Mouse (Mus musculus) intestine, embryonic 15.5 days (tissue): ENCODE results near the gene H2-Q7. TPM values are rescaled to one million over a fixed set of nuclear protein-coding genes. Genes with fewer than 3 reads are reported as not detected.

ENCODE experiments used
- ATAC-seq: fragments of 200-750 bp; cut with Nextera tagmentation; 2 replicates; pipeline ENCODE4 v1.8.0; 2017; ENCODE audit warnings: moderate TSS enrichment, moderate library complexity
- H3K27ac ChIP-seq: fragments of 300-500 bp; sonication (generic); 2 replicates; pipeline ENCODE4 v1.5.1; 2015; ENCODE audit warnings: mild to moderate bottlenecking, inconsistent platforms
- H3K27me3 ChIP-seq: fragments of 300-500 bp; sonication (generic); replicated peaks from 2 replicates; pipeline ENCODE4 v1.6.1; 2015; ENCODE audit warnings: inconsistent platforms
- H3K36me3 ChIP-seq: fragments of 300-500 bp; sonication (generic); 2 replicates; pipeline ENCODE4 v1.6.1; 2015; ENCODE audit warnings: inconsistent platforms
- H3K4me1 ChIP-seq: fragments of 300-500 bp; sonication (generic); replicated peaks from 2 replicates; pipeline ENCODE4 v1.6.1; 2015; ENCODE audit warnings: inconsistent platforms
- H3K4me2 ChIP-seq: fragments of 300-500 bp; sonication (generic); replicated peaks from 2 replicates; pipeline ENCODE4 v1.6.1; 2015; ENCODE audit warnings: mild to moderate bottlenecking, inconsistent platforms
- H3K4me3 ChIP-seq: fragments of 300-500 bp; sonication (generic); replicated peaks from 2 replicates; pipeline ENCODE4 v1.5.1; 2015; ENCODE audit warnings: inconsistent platforms
- H3K9ac ChIP-seq: fragments of 300-500 bp; sonication (generic); 2 replicates; pipeline ENCODE4 v1.6.1; 2015; ENCODE audit warnings: inconsistent platforms
- H3K9me3 ChIP-seq: fragments of 300-500 bp; sonication (generic); 2 replicates; pipeline ENCODE4 v1.6.1; 2016; ENCODE audit warnings: inconsistent platforms
- WGBS: fragments of 180-500 bp; shearing (Covaris S2); methylation state at CpG from one replicate; pipeline ENCODE4 v1.1.7; 2015; 5-methylcytosine and 5-hydroxymethylcytosine counted together
- polyA plus RNA-seq: library from polyadenylated mRNA; unstranded; fragments of >200 nt; fragmentation: Nextera tagmentation; extraction: Ambion mirVana; gene quantifications from 2 replicates; pipeline ENCODE4 v1.2.1, GENCODE M21; 2015

H2-Q7 gene
- polyA plus RNA-seq, 1 experiment from 2014 or later, result 6.7 TPM

DNA sequence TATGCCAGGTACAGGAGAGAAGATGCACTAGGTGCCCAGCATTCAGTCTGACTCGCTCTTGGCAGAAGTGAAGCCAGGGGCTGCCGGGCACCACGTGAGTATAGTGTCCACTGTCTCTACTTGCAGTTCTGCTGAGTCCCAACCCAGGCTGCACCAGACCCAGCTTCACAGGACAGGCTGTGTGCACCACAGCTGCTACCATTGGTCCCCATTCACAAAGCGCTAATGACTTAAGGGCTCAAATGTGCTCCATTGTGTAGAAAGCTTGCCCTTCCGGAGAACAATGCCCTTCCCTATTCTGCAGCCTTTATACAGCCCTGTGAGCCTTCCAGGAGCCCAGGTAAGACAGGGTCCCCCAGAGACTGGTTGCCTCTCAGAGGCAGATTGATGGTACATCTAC, 51.4 kb downstream of the H2-Q7 start:
- H3K36me3 ChIP-seq, result no peaks in the 10 kb centered on the region
- no peak overlapping the region for H3K9ac ChIP-seq
- H3K27ac ChIP-seq, result no peak overlapping the region
- H3K4me2 ChIP-seq, result no peak overlapping the region
- ATAC-seq, result no peak
- no peaks in the 10 kb centered on the region for H3K4me1 ChIP-seq
- no peaks in the 10 kb centered on the region for H3K27me3 ChIP-seq
- 75% methylated on average over 5 of the region's 5 CpGs for WGBS
- H3K4me3 ChIP-seq, result no peak overlapping the region
- H3K9me3 ChIP-seq, result no peaks in the 10 kb centered on the region

Other genes with a start within 250 kb of the H2-Q7 start
- gene Ltb, start 244.7 kb upstream of the H2-Q7 start, polyA plus RNA-seq, result 5.0 and 5.2 TPM in 2 replicates
- gene Tnf, start 237.1 kb upstream of the H2-Q7 start, polyA plus RNA-seq, result 0.19 TPM in 1 of 2 replicates, not detected in the other
- gene Lta, start 233.8 kb upstream of the H2-Q7 start, polyA plus RNA-seq, result 1.1 TPM in 2 replicates
- 0.59 and 0.81 TPM in 2 replicates for gene Gm16181, start 218.3 kb upstream of the H2-Q7 start, polyA plus RNA-seq
- 4.1 and 4.3 TPM in 2 replicates for gene Atp6v1g2, start 205.5 kb upstream of the H2-Q7 start, polyA plus RNA-seq
- gene Nfkbil1, start 203.4 kb upstream of the H2-Q7 start, polyA plus RNA-seq, result 9.9 and 11.0 TPM in 2 replicates
- gene Ddx39b, start 197.4 kb upstream of the H2-Q7 start, polyA plus RNA-seq, result 382 and 388 TPM in 2 replicates
- gene H2-D1, start 176.4 kb upstream of the H2-Q7 start, polyA plus RNA-seq, result 148 and 190 TPM in 2 replicates
- 4.9 and 6.2 TPM in 2 replicates for gene H2-Q1, start 118.8 kb upstream of the H2-Q7 start, polyA plus RNA-seq
- gene H2-Q2, start 96.9 kb upstream of the H2-Q7 start, polyA plus RNA-seq, result 84.5 and 93.5 TPM in 2 replicates
- gene H2-Q4, start 59.5 kb upstream of the H2-Q7 start, polyA plus RNA-seq, result 5.5 and 6.4 TPM in 2 replicates
- gene H2-Q6, start 14.3 kb upstream of the H2-Q7 start, polyA plus RNA-seq, result 1.7 and 2.1 TPM in 2 replicates
- 38.8 and 51.7 TPM in 2 replicates for gene H2-Q10, start 30.9 kb downstream of the H2-Q7 start, polyA plus RNA-seq
- gene Pou5f1, start 66.9 kb downstream of the H2-Q7 start, polyA plus RNA-seq, result not detected in 2 replicates
- gene Tcf19, start 77.7 kb downstream of the H2-Q7 start, polyA plus RNA-seq, result 63.6 and 66.4 TPM in 2 replicates
- gene Cchcr1, start 77.9 kb downstream of the H2-Q7 start, polyA plus RNA-seq, result 15.4 and 15.8 TPM in 2 replicates
- gene Psors1c2, start 94.0 kb downstream of the H2-Q7 start, polyA plus RNA-seq, result 0.40 and 0.80 TPM in 2 replicates
- 0.05 TPM in 1 of 2 replicates, not detected in the other for gene Cdsn, start 113.0 kb downstream of the H2-Q7 start, polyA plus RNA-seq
- gene 2300002M23Rik, start 128.3 kb downstream of the H2-Q7 start, polyA plus RNA-seq, result not detected in 2 replicates
- gene Sfta2, start 162.4 kb downstream of the H2-Q7 start, polyA plus RNA-seq, result 2.6 and 2.8 TPM in 2 replicates
- not detected in 2 replicates for gene Gm9573, start 187.5 kb downstream of the H2-Q7 start, polyA plus RNA-seq
- gene Mucl3, start 204.5 kb downstream of the H2-Q7 start, polyA plus RNA-seq, result 0.39 and 0.44 TPM in 2 replicates
- gene Vars2, start 228.4 kb downstream of the H2-Q7 start, polyA plus RNA-seq, result 18.3 and 18.9 TPM in 2 replicates
- gene Gtf2h4, start 234.6 kb downstream of the H2-Q7 start, polyA plus RNA-seq, result 43.8 TPM in 2 replicates